Mouse (Mus musculus) colon, adult 2 months (tissue): ENCODE results near the gene Tmem242. TPM values are rescaled to one million over a fixed set of nuclear protein-coding genes. Genes with fewer than 3 reads are reported as not detected.

ENCODE experiments used
- polyA plus RNA-seq: library from polyadenylated mRNA; depleted of rRNA; stranded (reverse); fragments of >200 nt; gene quantifications from 2 replicates; pipeline ENCODE4 v1.2.3, GENCODE M21; 2012; rRNA removed

Gene Tmem242
- polyA plus RNA-seq, result 4.0 and 5.0 TPM in 2 replicates

GRCm38 (mm10) chr17:5440159-5440971 lies at the start of gene Tmem242:
Gene Tmem242 (minus strand): TSS chr17:5440259.

DNA sequence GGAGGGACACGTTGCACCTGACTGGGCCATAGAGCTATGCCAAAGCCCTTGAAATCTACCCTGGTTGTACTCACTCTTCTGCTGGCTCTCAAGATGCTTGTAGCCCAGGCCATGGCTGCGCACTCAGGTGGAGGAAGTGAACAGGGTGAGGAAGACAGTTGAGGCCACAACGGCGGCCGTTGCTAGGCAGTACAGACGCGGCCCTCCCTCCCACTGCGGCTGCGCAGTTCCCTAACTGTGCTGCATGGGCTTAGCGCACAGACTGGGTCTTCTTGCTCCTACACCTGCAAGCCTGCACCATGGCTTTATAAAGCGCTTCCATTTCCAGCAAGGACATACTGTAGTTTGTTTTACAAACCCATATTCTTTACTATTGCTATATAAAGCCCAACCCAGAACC lies 21.5 kb downstream of the Tmem242 start, which contains the start of gene Ldhal6b:
Ldhal6b (minus strand) TSS at position 223 of the 400 bp plus-strand sequence.

Other genes starting within 250 kb of the Tmem242 start
- 0.24 and 0.49 TPM in 2 replicates for gene Ldhal6b, start 21.5 kb downstream of the Tmem242 start, polyA plus RNA-seq
- 5.4 and 6.9 TPM in 2 replicates for gene Zdhhc14, start 52.3 kb upstream of the Tmem242 start, polyA plus RNA-seq